Mouse (Mus musculus) embryonic facial prominence, embryonic 13.5 days (tissue): ENCODE results near the gene Shld1. TPM values are rescaled to one million over a fixed set of nuclear protein-coding genes. Genes with fewer than 3 reads are reported as not detected.

ENCODE experiments used
- ATAC-seq: fragments of 200-750 bp; cut with Nextera tagmentation; 2 replicates; pipeline ENCODE4 v1.8.0; 2017; ENCODE audit warnings: low read depth; ENCODE audit not compliant: insufficient number of reproducible peaks, insufficient read depth, low FRiP score, low TSS enrichment
- H3K27ac ChIP-seq: fragments of 300-500 bp; sonication (generic); 2 replicates; pipeline ENCODE4 v1.5.1; 2015; ENCODE audit warnings: moderate library complexity, mild to moderate bottlenecking, inconsistent platforms
- H3K27me3 ChIP-seq: fragments of 300-500 bp; sonication (generic); 2 replicates; pipeline ENCODE4 v1.6.1; 2015; ENCODE audit warnings: mild to moderate bottlenecking, inconsistent platforms
- H3K36me3 ChIP-seq: fragments of 300-500 bp; sonication (generic); 2 replicates; pipeline ENCODE4 v1.6.1; 2015; ENCODE audit warnings: mild to moderate bottlenecking, inconsistent platforms
- H3K4me1 ChIP-seq: fragments of 300-500 bp; sonication (generic); 2 replicates; pipeline ENCODE4 v1.6.1; 2015; ENCODE audit warnings: inconsistent platforms
- H3K4me2 ChIP-seq: fragments of 300-500 bp; sonication (generic); 2 replicates; pipeline ENCODE4 v1.6.1; 2015; ENCODE audit warnings: moderate library complexity, mild to moderate bottlenecking, inconsistent platforms
- H3K4me3 ChIP-seq: fragments of 300-500 bp; sonication (generic); 2 replicates; pipeline ENCODE4 v1.5.1; 2015; ENCODE audit warnings: mild to moderate bottlenecking, inconsistent platforms
- H3K9ac ChIP-seq: fragments of 300-500 bp; sonication (generic); 2 replicates; pipeline ENCODE4 v1.6.1; 2015; ENCODE audit warnings: mild to moderate bottlenecking, inconsistent platforms
- H3K9me3 ChIP-seq: fragments of 300-500 bp; sonication (generic); 2 replicates; pipeline ENCODE4 v1.6.1; 2016; ENCODE audit warnings: inconsistent platforms
- WGBS: fragments of 180-500 bp; shearing (Covaris S2); methylation state at CpG from one replicate; pipeline ENCODE4 v1.1.7; 2015; ENCODE audit warnings: mixed read lengths; 5-methylcytosine and 5-hydroxymethylcytosine counted together
- polyA plus RNA-seq: library from polyadenylated mRNA; unstranded; fragments of >200 nt; fragmentation: Nextera tagmentation; extraction: Ambion mirVana; gene quantifications from 2 replicates; pipeline ENCODE4 v1.2.1, GENCODE M21; 2015

Shld1 gene
- polyA plus RNA-seq = 15.0 and 16.5 TPM in 2 replicates

DNA sequence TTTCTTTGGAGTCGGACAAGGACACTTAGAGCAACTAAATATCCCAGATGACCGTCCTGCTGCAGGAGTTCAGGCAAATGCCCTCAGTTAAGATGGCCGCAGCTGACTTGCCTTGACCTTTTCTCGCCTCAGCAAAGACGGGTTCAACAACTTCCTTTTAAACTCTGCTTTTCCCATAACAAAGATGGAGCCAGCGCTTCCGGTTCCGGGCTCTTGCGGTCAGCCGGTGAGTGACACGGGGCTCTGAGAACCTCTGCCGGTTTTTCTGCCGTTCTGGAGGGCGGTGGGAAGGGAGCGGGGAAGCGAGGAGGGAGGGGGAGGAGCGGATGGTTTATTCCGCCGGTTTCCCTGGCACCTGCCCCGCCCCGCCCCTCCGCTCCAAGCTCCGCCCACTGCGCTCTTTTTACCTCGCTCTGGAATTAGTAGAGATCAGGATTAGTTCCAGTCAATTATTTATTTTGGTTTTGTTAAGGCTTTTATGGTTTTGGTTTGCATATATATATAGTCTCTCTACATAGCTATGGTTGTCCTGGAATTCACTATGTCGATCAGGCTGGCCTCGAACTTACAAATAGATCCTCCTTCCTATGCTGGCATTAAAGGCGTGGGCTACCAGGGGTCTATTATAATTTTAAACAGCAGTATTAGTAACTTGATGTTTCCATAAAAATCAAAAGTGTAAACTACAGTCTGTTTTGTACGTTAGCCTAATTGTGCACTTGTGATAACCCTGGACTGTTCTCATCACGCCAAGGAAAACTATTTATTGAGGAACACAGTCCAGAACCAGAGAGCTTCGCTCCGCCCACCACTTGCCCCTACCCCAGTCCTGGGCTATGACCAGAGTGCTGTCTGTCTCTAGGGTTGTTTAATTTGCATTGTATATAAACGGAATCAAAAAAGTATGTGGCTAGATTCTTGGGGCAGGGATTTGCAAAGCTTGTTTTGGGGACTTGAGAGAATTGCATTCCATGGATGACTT, at the start of gene Shld1:
Shld1 (plus strand) TSS at position 176 of the 982 bp plus-strand sequence.
- H3K9me3 ChIP-seq = no peaks in the 10 kb centered on the region
- peak within 1 kb of the TSS; percentile 59 for H3K4me2 ChIP-seq
- H3K9ac ChIP-seq = peak within 1 kb of the TSS; percentile 66
- peak; percentile 61; the same call in 1 of the 2 replicates for ATAC-seq
- peaks cover 5% of the 10 kb centered on the region; the same call in 1 of the 2 replicates for H3K36me3 ChIP-seq
- H3K27me3 ChIP-seq = no peaks in the 10 kb centered on the region
- H3K4me1 ChIP-seq = peaks cover 23% of the 10 kb centered on the region
- peak within 1 kb of the TSS; percentile 61 for H3K4me3 ChIP-seq
- H3K27ac ChIP-seq = peak within 1 kb of the TSS; percentile 82
- 7% methylated on average over 33 of the region's 33 CpGs for WGBS

DNA sequence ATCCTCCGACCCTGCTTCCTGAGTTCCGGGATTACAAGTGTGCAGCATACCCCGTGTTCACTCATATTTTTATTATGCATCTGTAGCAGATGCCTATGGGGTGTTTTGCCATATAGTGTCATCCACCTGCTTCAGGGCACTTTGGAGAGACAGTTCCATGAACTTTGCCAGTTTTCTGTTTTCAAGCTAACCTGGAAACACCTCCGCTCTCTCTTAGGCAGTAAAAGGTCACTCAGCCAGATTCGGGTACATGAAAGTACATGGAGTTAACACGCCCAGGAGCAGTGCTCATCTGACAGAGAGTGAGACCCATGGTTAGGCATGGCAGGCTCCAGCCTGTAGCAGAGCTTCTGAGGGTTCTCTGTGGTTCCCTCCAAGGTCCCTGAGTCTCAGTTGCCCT, 48.4 kb upstream of the Shld1 start:
- no peaks in the 10 kb centered on the region for H3K9me3 ChIP-seq
- no peaks in the 10 kb centered on the region for H3K27me3 ChIP-seq
- H3K27ac ChIP-seq = no peak overlapping the region
- H3K4me1 ChIP-seq = no peaks in the 10 kb centered on the region
- H3K4me3 ChIP-seq = no peak overlapping the region
- 89% methylated on average over 6 of the region's 6 CpGs for WGBS
- ATAC-seq = no peak
- H3K9ac ChIP-seq = no peak overlapping the region
- no peaks in the 10 kb centered on the region for H3K36me3 ChIP-seq
- no peak overlapping the region for H3K4me2 ChIP-seq

DNA sequence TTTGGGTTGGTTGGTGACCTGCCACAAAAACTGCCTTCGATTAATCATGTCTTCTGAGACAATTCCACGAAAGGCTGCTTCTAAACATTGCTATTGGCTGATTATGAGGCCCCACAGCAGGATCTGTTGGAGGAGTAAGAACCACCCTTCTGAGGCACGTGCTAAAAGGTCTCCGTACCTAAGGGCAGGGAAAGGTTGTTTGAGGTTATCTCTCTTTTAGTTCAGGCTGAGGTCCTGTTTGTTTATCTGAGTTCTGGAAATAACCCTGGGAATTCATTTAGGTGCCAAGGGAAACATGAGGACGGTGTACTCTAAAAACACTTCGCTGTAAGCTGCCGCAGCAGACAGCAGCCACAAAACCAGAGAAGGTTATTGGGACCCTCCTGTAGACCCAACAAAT, 47.4 kb upstream of the Shld1 start:
- no peak overlapping the region for H3K9ac ChIP-seq
- H3K27ac ChIP-seq = no peak overlapping the region
- no peaks in the 10 kb centered on the region for H3K27me3 ChIP-seq
- no peak overlapping the region for H3K4me2 ChIP-seq
- no peaks in the 10 kb centered on the region for H3K36me3 ChIP-seq
- no peaks in the 10 kb centered on the region for H3K4me1 ChIP-seq
- 82% methylated on average over 7 of the region's 7 CpGs for WGBS
- no peaks in the 10 kb centered on the region for H3K9me3 ChIP-seq
- ATAC-seq = no peak
- no peak overlapping the region for H3K4me3 ChIP-seq

DNA sequence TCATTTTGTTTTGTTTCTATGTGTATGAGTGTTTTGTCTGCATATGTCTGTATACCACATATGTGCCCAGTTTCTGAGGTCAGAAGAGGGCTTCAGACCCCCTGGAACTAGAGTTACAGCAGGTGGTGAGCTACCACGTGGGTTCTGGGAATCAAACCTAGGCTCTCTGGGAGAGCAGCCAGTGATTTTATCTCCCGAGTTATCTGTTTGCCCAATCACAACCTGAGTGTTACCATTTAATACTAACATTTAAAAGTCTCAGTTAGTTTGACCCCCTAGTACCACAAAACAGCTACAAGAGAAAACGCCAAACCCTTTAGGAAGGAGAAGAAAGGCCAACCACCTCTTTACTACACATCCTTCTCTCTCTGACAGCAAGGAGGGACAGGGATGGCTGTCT, 45.5 kb upstream of the Shld1 start:
- Histone ChIP-seq H3K36me3 (no peaks in the 10 kb centered on the region), H3K4me1 (no peaks in the 10 kb centered on the region), H3K4me3 (no peak overlapping the region), H3K27ac (no peak overlapping the region), H3K4me2 (no peak overlapping the region), H3K9me3 (no peaks in the 10 kb centered on the region), H3K9ac (no peak overlapping the region), H3K27me3 (no peaks in the 10 kb centered on the region)
- no peak for ATAC-seq
- 58% methylated on average over 3 of the region's 3 CpGs for WGBS

DNA sequence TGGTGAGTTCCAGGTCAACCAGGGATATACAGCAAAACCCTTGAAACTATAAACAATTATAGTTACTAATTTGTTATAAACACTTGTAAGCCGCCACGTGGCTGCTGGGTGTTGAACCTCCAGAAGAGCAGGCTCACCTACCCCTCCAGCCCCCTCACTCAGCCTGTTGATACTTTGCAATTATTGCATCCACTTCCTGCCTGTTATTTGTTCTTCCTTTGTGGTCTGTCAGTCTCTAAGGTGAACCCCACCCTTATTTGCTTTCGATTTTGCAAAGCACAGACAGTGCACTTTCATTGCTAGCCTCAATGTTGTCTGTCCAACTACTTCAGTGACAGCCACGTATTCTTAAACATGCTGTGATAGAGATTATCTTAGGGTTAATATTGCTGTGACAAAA, 43.6 kb upstream of the Shld1 start:
- Histone ChIP-seq H3K27ac (no peak overlapping the region), H3K4me1 (no peaks in the 10 kb centered on the region), H3K27me3 (no peaks in the 10 kb centered on the region), H3K9me3 (no peaks in the 10 kb centered on the region), H3K4me3 (no peak overlapping the region), H3K9ac (no peak overlapping the region), H3K36me3 (no peaks in the 10 kb centered on the region), H3K4me2 (no peak overlapping the region)
- WGBS = 84% methylated on average over 4 of the region's 4 CpGs
- no peak for ATAC-seq

DNA sequence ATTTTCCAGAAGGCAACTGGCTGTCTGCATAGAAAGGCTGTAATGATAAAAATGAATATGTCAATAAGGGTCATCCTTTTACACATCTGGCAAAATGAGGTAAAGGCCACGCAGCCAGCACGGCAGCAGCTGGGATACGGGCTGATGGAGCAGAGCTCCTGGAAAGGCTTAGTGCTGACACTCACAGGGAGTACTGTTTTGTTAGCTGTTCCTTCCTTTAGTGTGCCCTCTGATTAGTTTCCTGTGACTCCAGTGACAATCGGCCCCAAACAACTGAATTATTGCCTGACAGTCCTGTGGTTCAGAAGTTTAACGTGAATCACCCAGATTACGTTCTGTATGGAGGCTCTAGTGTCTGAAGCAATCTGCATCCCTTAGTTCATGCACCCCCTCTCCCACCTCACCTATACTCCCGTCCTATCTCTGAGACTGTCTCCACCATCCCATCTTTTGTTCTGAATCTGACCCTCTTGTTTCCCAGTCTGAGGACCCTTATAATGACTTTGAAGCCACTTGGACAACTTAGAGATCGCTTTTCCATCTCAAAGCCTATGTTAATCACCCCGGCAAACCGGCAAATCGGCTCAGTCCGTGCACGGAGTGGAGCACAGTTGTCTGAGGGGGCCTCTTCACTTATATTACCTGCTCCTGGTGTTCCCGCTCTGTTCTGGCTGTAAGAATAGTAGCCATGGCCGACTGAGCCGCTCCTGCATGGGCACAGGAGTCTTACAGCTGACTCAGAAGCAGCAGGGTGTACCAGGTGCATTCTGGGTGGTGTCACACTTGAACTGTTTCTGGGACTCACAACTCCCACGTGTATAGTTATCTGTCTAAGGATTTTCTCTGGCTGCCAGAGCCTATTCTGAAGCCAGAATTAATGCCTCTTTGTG, 39.6 kb upstream of the Shld1 start:
- no peak for ATAC-seq

DNA sequence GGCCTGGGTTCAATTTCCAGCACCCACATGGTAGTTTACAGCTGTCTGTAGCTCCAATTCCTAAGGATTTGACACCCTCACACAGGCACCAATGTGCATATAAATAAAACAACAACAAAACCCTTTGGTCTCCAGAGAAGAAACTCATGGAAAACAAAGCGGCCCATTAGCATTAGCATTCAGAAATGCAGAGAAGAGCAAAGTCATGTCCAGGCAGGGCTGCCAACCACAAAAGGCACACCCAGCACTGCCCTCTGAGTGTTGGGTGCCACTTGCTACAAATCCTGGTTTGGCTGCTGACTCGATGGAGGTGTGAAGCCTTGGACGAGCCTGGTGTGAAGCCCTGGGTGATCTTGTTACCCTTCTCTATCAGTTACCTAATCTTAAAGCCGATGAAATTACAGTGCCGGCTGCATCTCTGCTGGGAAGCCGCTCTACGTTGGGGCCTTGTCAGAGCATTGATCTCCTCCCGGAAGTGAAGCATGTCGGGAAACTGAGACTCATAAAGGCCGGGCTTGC, 37.3 kb upstream of the Shld1 start:
- H3K4me1 ChIP-seq = peaks cover 9% of the 10 kb centered on the region; the same call in 1 of the 2 replicates
- no peak overlapping the region for H3K9ac ChIP-seq
- 75% methylated on average over 10 of the region's 10 CpGs for WGBS
- no peaks in the 10 kb centered on the region for H3K9me3 ChIP-seq
- no peak overlapping the region for H3K4me2 ChIP-seq
- ATAC-seq = no peak
- H3K27me3 ChIP-seq = no peaks in the 10 kb centered on the region
- H3K27ac ChIP-seq = no peak overlapping the region
- no peaks in the 10 kb centered on the region for H3K36me3 ChIP-seq
- no peak overlapping the region for H3K4me3 ChIP-seq

More for the DNA sequence above, 39.6 kb upstream of the Shld1 start:
- WGBS = 61% methylated on average over 17 of the region's 17 CpGs
- Histone ChIP-seq H3K9me3 (no peaks in the 10 kb centered on the region), H3K4me1 (no peaks in the 10 kb centered on the region), H3K36me3 (no peaks in the 10 kb centered on the region), H3K4me2 (no peak overlapping the region), H3K27ac (no peak overlapping the region), H3K27me3 (no peaks in the 10 kb centered on the region), H3K4me3 (no peak overlapping the region), H3K9ac (no peak overlapping the region)

DNA sequence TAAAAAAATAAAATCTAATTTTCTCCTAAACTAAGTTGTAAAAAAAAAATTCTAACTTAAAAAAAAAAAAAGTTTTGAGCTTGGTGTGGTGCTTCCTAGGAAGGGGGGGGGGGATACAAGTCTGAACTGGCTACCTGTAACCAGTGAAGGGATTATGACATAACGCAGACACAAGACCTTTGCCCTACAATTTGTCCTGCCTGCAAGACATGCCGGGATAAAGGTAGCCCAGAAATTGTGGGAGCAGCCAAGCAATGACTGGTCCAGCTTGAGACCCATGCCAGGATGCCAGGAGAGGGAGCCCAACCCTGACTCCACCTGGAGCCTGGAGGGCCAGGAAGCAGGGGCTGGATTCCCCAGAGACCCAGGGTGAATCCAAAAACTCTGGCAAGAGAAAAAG, 36.2 kb upstream of the Shld1 start:
- Histone ChIP-seq H3K9me3 (no peaks in the 10 kb centered on the region), H3K4me2 (no peak overlapping the region), H3K27ac (no peak overlapping the region), H3K4me3 (no peak overlapping the region), H3K36me3 (no peaks in the 10 kb centered on the region), H3K27me3 (no peaks in the 10 kb centered on the region), H3K4me1 (peaks cover 9% of the 10 kb centered on the region; the same call in 1 of the 2 replicates), H3K9ac (no peak overlapping the region)
- 50% methylated on average over 2 of the region's 2 CpGs for WGBS
- no peak for ATAC-seq

DNA sequence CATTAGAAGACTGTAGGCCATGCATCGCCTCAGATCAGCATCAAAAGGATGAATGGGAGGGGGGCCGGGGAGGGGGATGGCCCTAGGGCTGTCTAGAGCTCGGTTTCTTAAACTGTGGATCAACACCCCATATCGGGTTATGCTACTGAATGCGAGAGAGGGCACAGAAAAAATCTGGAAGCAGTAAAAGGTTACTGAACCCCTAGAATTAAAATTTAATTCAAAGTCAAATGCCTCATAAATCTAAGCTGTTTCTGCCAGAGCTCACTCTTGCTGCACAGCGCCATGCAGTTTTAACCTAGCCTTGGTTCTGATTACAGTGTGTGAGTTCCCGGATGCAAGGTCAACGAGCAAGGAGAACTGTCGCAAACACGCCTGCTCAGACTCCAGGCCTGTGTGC, 34.3 kb upstream of the Shld1 start:
- Histone ChIP-seq H3K27me3 (no peaks in the 10 kb centered on the region), H3K9ac (no peak overlapping the region), H3K36me3 (no peaks in the 10 kb centered on the region), H3K9me3 (no peaks in the 10 kb centered on the region), H3K4me2 (peak overlapping the region; percentile 16; the same call in 1 of the 2 replicates), H3K27ac (peak overlapping the region; percentile 64), H3K4me3 (no peak overlapping the region), H3K4me1 (peaks cover 9% of the 10 kb centered on the region; the same call in 1 of the 2 replicates)
- 0 out of 2 replicates have a peak, but pooled peaks have one; percentile 62 for ATAC-seq
- WGBS = 10% methylated on average over 10 of the region's 10 CpGs

DNA sequence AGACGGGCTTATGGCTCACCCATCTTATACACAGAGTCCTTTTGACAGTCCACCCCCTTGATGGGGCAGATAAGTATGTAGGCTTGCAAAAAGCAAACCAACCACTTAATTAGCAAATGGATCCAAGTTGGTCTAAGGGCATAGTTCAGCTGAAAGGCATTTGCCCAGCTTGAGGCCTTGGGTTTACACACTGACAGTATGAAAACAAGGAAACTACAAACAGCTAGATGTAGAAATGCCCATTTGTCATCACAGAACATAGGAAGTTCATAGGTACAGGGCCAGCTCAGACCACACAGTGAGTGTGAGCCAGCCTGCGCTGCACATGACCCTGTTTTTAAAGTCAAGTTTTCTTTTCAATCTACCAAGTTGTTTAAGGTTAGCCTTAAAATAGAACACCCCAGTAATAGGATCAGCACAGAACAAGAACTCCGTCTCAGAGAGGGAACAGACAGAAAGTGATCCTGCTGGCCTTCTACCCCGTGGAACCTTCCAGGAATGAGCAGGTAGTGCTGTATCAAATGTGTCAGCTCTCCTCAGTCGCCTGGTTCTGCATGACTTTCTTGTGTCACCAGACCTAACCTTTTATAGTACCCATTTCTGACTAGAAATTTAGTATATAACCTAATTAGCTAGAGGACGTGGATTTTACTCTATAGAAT, 31.8 kb upstream of the Shld1 start:
- Histone ChIP-seq H3K27ac (no peak overlapping the region), H3K36me3 (no peaks in the 10 kb centered on the region), H3K4me2 (no peak overlapping the region), H3K4me1 (peaks cover 9% of the 10 kb centered on the region; the same call in 1 of the 2 replicates), H3K9ac (no peak overlapping the region), H3K9me3 (no peaks in the 10 kb centered on the region), H3K27me3 (no peaks in the 10 kb centered on the region), H3K4me3 (no peak overlapping the region)
- no peak for ATAC-seq
- 81% methylated on average over 6 of the region's 6 CpGs for WGBS

DNA sequence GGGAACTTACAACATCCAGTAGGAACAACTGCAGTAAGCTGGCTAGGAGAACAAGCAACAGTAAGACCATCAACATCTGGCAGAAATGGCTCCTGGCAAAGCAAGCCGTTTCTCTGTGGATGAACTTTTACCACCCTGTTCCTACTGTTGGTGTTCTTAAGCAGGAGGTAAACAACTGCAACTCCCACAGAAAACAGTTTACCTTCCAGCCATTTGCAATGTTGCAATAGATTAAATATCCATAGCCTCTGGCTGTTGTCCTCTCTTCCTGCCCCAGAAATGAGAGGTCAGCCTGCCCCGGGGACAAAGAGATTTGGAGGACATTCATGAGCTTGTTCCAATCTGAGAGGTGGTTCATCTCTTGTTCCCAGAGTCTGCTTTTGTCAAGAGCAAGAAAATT, 29.5 kb upstream of the Shld1 start:
- H3K9me3 ChIP-seq = no peaks in the 10 kb centered on the region
- H3K4me3 ChIP-seq = no peak overlapping the region
- no peaks in the 10 kb centered on the region for H3K36me3 ChIP-seq
- peaks cover 9% of the 10 kb centered on the region; the same call in 1 of the 2 replicates for H3K4me1 ChIP-seq
- H3K4me2 ChIP-seq = no peak overlapping the region
- H3K9ac ChIP-seq = no peak overlapping the region
- no peak for ATAC-seq
- H3K27ac ChIP-seq = no peak overlapping the region
- H3K27me3 ChIP-seq = no peaks in the 10 kb centered on the region
- WGBS = 46% methylated on average over 2 of the region's 2 CpGs
